Mouse (Mus musculus) embryonic facial prominence, embryonic 13.5 days (tissue): Measurements from ENCODE around the gene Rpia. TPM values are rescaled to one million over a fixed set of nuclear protein-coding genes. Genes with fewer than 3 reads are reported as not detected.

Source experiments
- ATAC-seq: fragments of 200-750 bp; cut with Nextera tagmentation; 2 replicates; pipeline ENCODE4 v1.8.0; 2017; ENCODE audit warnings: low read depth; ENCODE audit not compliant: insufficient number of reproducible peaks, insufficient read depth, low FRiP score, low TSS enrichment
- H3K27ac ChIP-seq: fragments of 300-500 bp; sonication (generic); 2 replicates; pipeline ENCODE4 v1.5.1; 2015; ENCODE audit warnings: moderate library complexity, mild to moderate bottlenecking, inconsistent platforms
- H3K27me3 ChIP-seq: fragments of 300-500 bp; sonication (generic); 2 replicates; pipeline ENCODE4 v1.6.1; 2015; ENCODE audit warnings: mild to moderate bottlenecking, inconsistent platforms
- H3K36me3 ChIP-seq: fragments of 300-500 bp; sonication (generic); 2 replicates; pipeline ENCODE4 v1.6.1; 2015; ENCODE audit warnings: mild to moderate bottlenecking, inconsistent platforms
- H3K4me1 ChIP-seq: fragments of 300-500 bp; sonication (generic); 2 replicates; pipeline ENCODE4 v1.6.1; 2015; ENCODE audit warnings: inconsistent platforms
- H3K4me2 ChIP-seq: fragments of 300-500 bp; sonication (generic); 2 replicates; pipeline ENCODE4 v1.6.1; 2015; ENCODE audit warnings: moderate library complexity, mild to moderate bottlenecking, inconsistent platforms
- H3K4me3 ChIP-seq: fragments of 300-500 bp; sonication (generic); 2 replicates; pipeline ENCODE4 v1.5.1; 2015; ENCODE audit warnings: mild to moderate bottlenecking, inconsistent platforms
- H3K9ac ChIP-seq: fragments of 300-500 bp; sonication (generic); 2 replicates; pipeline ENCODE4 v1.6.1; 2015; ENCODE audit warnings: mild to moderate bottlenecking, inconsistent platforms
- H3K9me3 ChIP-seq: fragments of 300-500 bp; sonication (generic); 2 replicates; pipeline ENCODE4 v1.6.1; 2016; ENCODE audit warnings: inconsistent platforms
- WGBS: fragments of 180-500 bp; shearing (Covaris S2); methylation state at CpG from one replicate; pipeline ENCODE4 v1.1.7; 2015; ENCODE audit warnings: mixed read lengths; 5-methylcytosine and 5-hydroxymethylcytosine counted together
- polyA plus RNA-seq: library from polyadenylated mRNA; unstranded; fragments of >200 nt; fragmentation: Nextera tagmentation; extraction: Ambion mirVana; gene quantifications from 2 replicates; pipeline ENCODE4 v1.2.1, GENCODE M21; 2015

Rpia gene
- polyA plus RNA-seq, 1 experiment from 2014 or later = 3.6 TPM

GRCm38 (mm10) chr6:70718760-70719159, 73.3 kb downstream of the Rpia start:
- Histone ChIP-seq H3K9ac (no peak overlapping the region), H3K4me1 (no peaks in the 10 kb centered on the region), H3K9me3 (no peaks in the 10 kb centered on the region), H3K4me2 (no peak overlapping the region), H3K4me3 (no peak overlapping the region), H3K27me3 (no peaks in the 10 kb centered on the region), H3K36me3 (no peaks in the 10 kb centered on the region), H3K27ac (no peak overlapping the region)
- no peak for ATAC-seq
- 51% methylated on average over 2 of the region's 2 CpGs for WGBS

- no peaks in the 10 kb centered on the region for H3K27me3 ChIP-seq
- no peak overlapping the region for H3K4me2 ChIP-seq
- H3K27ac ChIP-seq = no peak overlapping the region
- no peaks in the 10 kb centered on the region for H3K4me1 ChIP-seq
- no peaks in the 10 kb centered on the region for H3K36me3 ChIP-seq
- no peak overlapping the region for H3K4me3 ChIP-seq
- H3K9ac ChIP-seq = no peak overlapping the region
- H3K9me3 ChIP-seq = no peaks in the 10 kb centered on the region
- 86% methylated on average over 4 of the region's 4 CpGs for WGBS
- no peak for ATAC-seq
Observed at GRCm38 (mm10) chr6:70718164-70718563, 73.9 kb downstream of the Rpia start.

- Histone ChIP-seq H3K27me3 (no peaks in the 10 kb centered on the region), H3K27ac (no peak overlapping the region), H3K9ac (no peak overlapping the region), H3K9me3 (no peaks in the 10 kb centered on the region), H3K4me2 (no peak overlapping the region), H3K4me3 (no peak overlapping the region), H3K4me1 (no peaks in the 10 kb centered on the region), H3K36me3 (no peaks in the 10 kb centered on the region)
- peak; percentile 56 for ATAC-seq
- WGBS = 76% methylated on average over 12 of the region's 12 CpGs
Observed at GRCm38 (mm10) chr6:70716701-70717393, 75.2 kb downstream of the Rpia start.

Other genes with a start within 250 kb of the Rpia start
- gene Eif2ak3, start 52.3 kb upstream of the Rpia start, polyA plus RNA-seq = 10.2 and 12.2 TPM in 2 replicates
- gene Tex37, start 126.7 kb upstream of the Rpia start, polyA plus RNA-seq = not detected in 2 replicates
- gene Foxi3, start 164.3 kb upstream of the Rpia start, polyA plus RNA-seq = 1.4 and 1.7 TPM in 2 replicates